Mouse (Mus musculus): ENCODE measurements at regions not wholly inside any gene's neighbourhood (a gene's known extent, or its start where the extent isn't known, plus 50 kb on each side); places are given as distances from the start of the nearest gene placed in this dataset.

GRCm38 (mm10) chr8:30289169-30289568 lies 2841.7 kb downstream of the Poteg start:
- Histone ChIP-seq H3K9ac (replicated peaks; ENCODE audit: low read depth, low read length) (no peak overlapping the region), H3K4me2 (ENCODE audit: low read depth, low read length) (no peak overlapping the region), H3K4me1 (ENCODE audit: control insufficient read depth, insufficient read depth) (no peaks in the 10 kb centered on the region), H3K36me3 (replicated peaks; ENCODE audit: control insufficient read depth, insufficient read depth, low read length) (no peaks in the 10 kb centered on the region), H3K27ac (ENCODE audit: low read depth) (no peak overlapping the region), H3K4me3 (ENCODE audit: low read depth, low read length) (no peak overlapping the region), H3K27me3 (ENCODE audit: control insufficient read depth, insufficient read depth, low read length) (no peaks in the 10 kb centered on the region), H3K9me3 (replicated peaks; ENCODE audit: control insufficient read depth, low read length) (no peaks in the 10 kb centered on the region)
- DNase-seq (ENCODE audit: low spot score) (no peak), ATAC-seq (ENCODE audit: insufficient read depth, low read depth) (no peak)
- TF ChIP-seq EP300 (IDR thresholded peaks at IDR 0.05; ENCODE audit: low read depth) = no peak
- TF ChIP-seq CTCF (IDR thresholded peaks at IDR 0.05; ENCODE audit: low read depth) = no peak
- WGBS = 65% methylated on average over 4 of the region's 4 CpGs

GRCm38 (mm10) chr8:30331201-30331600 lies 2883.7 kb downstream of the Poteg start:
- Histone ChIP-seq H3K36me3 (replicated peaks; ENCODE audit: control insufficient read depth, insufficient read depth, low read length) (no peaks in the 10 kb centered on the region), H3K9me3 (replicated peaks; ENCODE audit: control insufficient read depth, low read length) (no peaks in the 10 kb centered on the region), H3K27ac (ENCODE audit: low read depth) (no peak overlapping the region), H3K4me1 (ENCODE audit: control insufficient read depth, insufficient read depth) (no peaks in the 10 kb centered on the region), H3K4me3 (ENCODE audit: low read depth, low read length) (no peak overlapping the region), H3K27me3 (ENCODE audit: control insufficient read depth, insufficient read depth, low read length) (no peaks in the 10 kb centered on the region), H3K9ac (replicated peaks; ENCODE audit: low read depth, low read length) (no peak overlapping the region), H3K4me2 (ENCODE audit: low read depth, low read length) (no peak overlapping the region)
- no peak for DNase-seq (ENCODE audit: low spot score)
- no peak for TF ChIP-seq EP300 (IDR thresholded peaks at IDR 0.05; ENCODE audit: low read depth)
- TF ChIP-seq CTCF (IDR thresholded peaks at IDR 0.05; ENCODE audit: low read depth) = no peak
- ATAC-seq (ENCODE audit: insufficient read depth, low read depth) = no peak

GRCm38 (mm10) chr8:30333352-30333751 lies 2885.9 kb downstream of the Poteg start:
- Histone ChIP-seq H3K4me2 (ENCODE audit: low read depth, low read length) (no peak overlapping the region), H3K9ac (replicated peaks; ENCODE audit: low read depth, low read length) (no peak overlapping the region), H3K36me3 (replicated peaks; ENCODE audit: control insufficient read depth, insufficient read depth, low read length) (no peaks in the 10 kb centered on the region), H3K4me1 (ENCODE audit: control insufficient read depth, insufficient read depth) (no peaks in the 10 kb centered on the region), H3K27ac (ENCODE audit: low read depth) (no peak overlapping the region), H3K4me3 (ENCODE audit: low read depth, low read length) (no peak overlapping the region), H3K27me3 (ENCODE audit: control insufficient read depth, insufficient read depth, low read length) (no peaks in the 10 kb centered on the region), H3K9me3 (replicated peaks; ENCODE audit: control insufficient read depth, low read length) (no peaks in the 10 kb centered on the region)
- TF ChIP-seq EP300 (IDR thresholded peaks at IDR 0.05; ENCODE audit: low read depth) (no peak), CTCF (IDR thresholded peaks at IDR 0.05; ENCODE audit: low read depth) (no peak)
- 76% methylated on average over 3 of the region's 3 CpGs for WGBS
- ATAC-seq (ENCODE audit: insufficient read depth, low read depth) (no peak), DNase-seq (ENCODE audit: low spot score) (no peak)

- 66% methylated on average over 1 of the region's 1 CpGs for WGBS
- Histone ChIP-seq H3K4me2 (ENCODE audit: low read depth, low read length) (no peak overlapping the region), H3K9ac (replicated peaks; ENCODE audit: low read depth, low read length) (no peak overlapping the region), H3K9me3 (replicated peaks; ENCODE audit: control insufficient read depth, low read length) (no peaks in the 10 kb centered on the region), H3K27me3 (ENCODE audit: control insufficient read depth, insufficient read depth, low read length) (no peaks in the 10 kb centered on the region), H3K4me3 (ENCODE audit: low read depth, low read length) (no peak overlapping the region), H3K4me1 (ENCODE audit: control insufficient read depth, insufficient read depth) (no peaks in the 10 kb centered on the region), H3K27ac (ENCODE audit: low read depth) (no peak overlapping the region), H3K36me3 (replicated peaks; ENCODE audit: control insufficient read depth, insufficient read depth, low read length) (no peaks in the 10 kb centered on the region)
- ATAC-seq (ENCODE audit: insufficient read depth, low read depth) (no peak), DNase-seq (ENCODE audit: low spot score) (no peak)
- TF ChIP-seq EP300 (IDR thresholded peaks at IDR 0.05; ENCODE audit: low read depth) (no peak), CTCF (IDR thresholded peaks at IDR 0.05; ENCODE audit: low read depth) (no peak)
Measured at GRCm38 (mm10) chr8:30359464-30359863, 2912.0 kb downstream of the Poteg start.

GRCm38 (mm10) chr8:30365721-30366120 lies 2918.3 kb downstream of the Poteg start:
- no peak overlapping the region for H3K4me3 ChIP-seq (ENCODE audit: low read depth, low read length)
- no peak overlapping the region for H3K4me2 ChIP-seq (ENCODE audit: low read depth, low read length)
- TF ChIP-seq CTCF (IDR thresholded peaks at IDR 0.05; ENCODE audit: low read depth) = no peak
- H3K27me3 ChIP-seq (ENCODE audit: control insufficient read depth, insufficient read depth, low read length) = no peaks in the 10 kb centered on the region
- no peaks in the 10 kb centered on the region for H3K36me3 ChIP-seq (replicated peaks; ENCODE audit: control insufficient read depth, insufficient read depth, low read length)
- H3K9me3 ChIP-seq (replicated peaks; ENCODE audit: control insufficient read depth, low read length) = no peaks in the 10 kb centered on the region
- 77% methylated on average over 2 of the region's 2 CpGs for WGBS
- no peak overlapping the region for H3K9ac ChIP-seq (replicated peaks; ENCODE audit: low read depth, low read length)
- no peak overlapping the region for H3K27ac ChIP-seq (ENCODE audit: low read depth)
- ATAC-seq (ENCODE audit: insufficient read depth, low read depth) (no peak), DNase-seq (ENCODE audit: low spot score) (no peak)
- H3K4me1 ChIP-seq (ENCODE audit: control insufficient read depth, insufficient read depth) = no peaks in the 10 kb centered on the region

GRCm38 (mm10) chr8:30391936-30392335 lies 2944.5 kb downstream of the Poteg start:
- Histone ChIP-seq H3K9ac (replicated peaks; ENCODE audit: low read depth, low read length) (no peak overlapping the region), H3K27ac (ENCODE audit: low read depth) (no peak overlapping the region), H3K27me3 (ENCODE audit: control insufficient read depth, insufficient read depth, low read length) (no peaks in the 10 kb centered on the region), H3K36me3 (replicated peaks; ENCODE audit: control insufficient read depth, insufficient read depth, low read length) (no peaks in the 10 kb centered on the region), H3K9me3 (replicated peaks; ENCODE audit: control insufficient read depth, low read length) (no peaks in the 10 kb centered on the region), H3K4me2 (ENCODE audit: low read depth, low read length) (no peak overlapping the region), H3K4me1 (ENCODE audit: control insufficient read depth, insufficient read depth) (no peaks in the 10 kb centered on the region), H3K4me3 (ENCODE audit: low read depth, low read length) (no peak overlapping the region)
- DNase-seq (ENCODE audit: low spot score) = no peak
- TF ChIP-seq EP300 (IDR thresholded peaks at IDR 0.05; ENCODE audit: low read depth) = no peak
- TF ChIP-seq CTCF (IDR thresholded peaks at IDR 0.05; ENCODE audit: low read depth) = no peak
- 62% methylated on average over 2 of the region's 2 CpGs for WGBS
- no peak for ATAC-seq (ENCODE audit: insufficient read depth, low read depth)

Data from heart, postnatal 0 days (tissue).